Comparison of ENCODE assay signal across 8 mouse cellular contexts in the genomic region with DNA sequence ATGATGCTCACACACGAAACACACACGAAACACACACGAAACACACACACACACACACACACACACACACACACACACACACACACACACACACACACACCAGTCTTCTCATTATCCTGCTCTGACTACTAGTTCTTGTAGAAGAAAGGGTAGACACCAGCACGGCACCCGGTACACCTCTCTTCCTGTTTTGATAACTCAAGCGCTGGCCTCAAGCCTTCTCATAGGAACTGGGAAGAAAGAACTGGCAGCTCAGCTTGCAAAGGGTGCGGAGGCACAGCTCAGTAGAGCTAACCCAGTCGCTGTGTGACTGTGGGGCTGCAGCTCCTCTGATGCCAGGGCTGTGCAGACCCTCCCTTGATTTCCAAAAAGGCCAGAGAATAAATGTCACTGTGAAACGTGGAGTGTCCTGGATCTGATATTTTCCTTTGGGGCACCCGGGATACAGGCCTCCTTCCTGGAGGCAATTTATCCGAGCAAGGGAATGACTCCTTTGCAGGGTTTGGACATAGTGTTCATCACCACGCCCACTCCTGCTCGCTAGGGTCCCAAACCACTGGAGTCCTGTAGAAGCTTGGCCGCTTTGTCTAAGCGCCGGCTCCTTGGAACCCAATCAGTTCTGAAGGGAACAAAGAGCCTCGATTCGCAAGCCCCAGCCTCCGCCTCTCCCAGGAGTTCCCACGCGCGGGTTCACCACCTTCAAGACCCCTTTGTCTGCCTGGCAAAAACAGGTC. TPM values are rescaled to one million over a fixed set of nuclear protein-coding genes. Genes with fewer than 3 reads are reported as not detected.
A peak's percentile ranks its signal among the peaks of the same experiment; 100 is the strongest.
DNase-seq lines count a peak whose midpoint lies in the region; ATAC-seq and TF ChIP-seq lines count a peak whose summit lies in the region.

No protein-coding gene starts in this region.

- peaks cover 10% of the 10 kb centered on the region for H3K4me1 ChIP-seq in lung, adult 2 months (ENCODE audit: control insufficient read depth, insufficient read depth, low read length)
- peaks cover 5% of the 10 kb centered on the region; the same call in 1 of the 2 replicates for H3K4me1 ChIP-seq in heart, postnatal 0 days (ENCODE audit: control insufficient read depth, insufficient read depth)
- H3K4me1 ChIP-seq in midbrain, embryonic 14.5 days (ENCODE audit: control insufficient read depth, insufficient read depth, low read length): peaks cover 12% of the 10 kb centered on the region

- 0 out of 2 replicates have a peak overlapping the region, but pooled peaks have one; percentile 2 for H3K9ac ChIP-seq in heart, postnatal 0 days (replicated peaks; ENCODE audit: low read depth, low read length)
- H3K9ac ChIP-seq in midbrain, embryonic 14.5 days (replicated peaks; ENCODE audit: low read length): peak overlapping the region; percentile 85

- no peak for TF ChIP-seq POLR2A in lung, adult 2 months (IDR thresholded peaks at IDR 0.05; ENCODE audit: borderline replicate concordance, extremely low read depth, low read depth, low read length)

- H3K36me3 ChIP-seq in heart, postnatal 0 days (replicated peaks; ENCODE audit: control insufficient read depth, insufficient read depth, low read length): no peaks in the 10 kb centered on the region
- H3K36me3 ChIP-seq in midbrain, embryonic 14.5 days (ENCODE audit: control insufficient read depth, insufficient read depth, low read length): no peaks in the 10 kb centered on the region
- no peaks in the 10 kb centered on the region for H3K36me3 ChIP-seq in splenic B cell, adult 2 months (ENCODE audit: control insufficient read depth, insufficient read depth, low read length, poor library complexity, severe bottlenecking)

- no peak for TF ChIP-seq CTCF in lung, adult 2 months (IDR thresholded peaks at IDR 0.05; ENCODE audit: insufficient read depth, low read length)
- no peak for TF ChIP-seq CTCF in heart, postnatal 0 days (IDR thresholded peaks at IDR 0.05; ENCODE audit: low read depth)

- intact Hi-C loops in left cerebral cortex, postnatal 25 days (cut with DNase I): no loop called here

- peak overlapping the region; percentile 37 for H3K4me3 ChIP-seq in lung, adult 2 months (replicated peaks; ENCODE audit: extremely low read depth, low read depth, low read length)
- H3K4me3 ChIP-seq in heart, postnatal 0 days (ENCODE audit: low read depth, low read length): peak overlapping the region; percentile 60
- peak overlapping the region; percentile 72 for H3K4me3 ChIP-seq in midbrain, embryonic 14.5 days (replicated peaks; ENCODE audit: low read depth, low read length)

- peaks cover 22% of the 10 kb centered on the region for H3K27me3 ChIP-seq in heart, postnatal 0 days (ENCODE audit: control insufficient read depth, insufficient read depth, low read length)
- no peaks in the 10 kb centered on the region for H3K27me3 ChIP-seq in midbrain, embryonic 14.5 days (ENCODE audit: control insufficient read depth, insufficient read depth, low read length)
- H3K27me3 ChIP-seq in splenic B cell, adult 2 months (ENCODE audit: control insufficient read depth, insufficient read depth, low read length, poor library complexity, severe bottlenecking): no peaks in the 10 kb centered on the region

- WGBS in lung, adult 2 months: 8% methylated on average over 22 of the region's 22 CpGs
- WGBS in heart, postnatal 0 days: 22% methylated on average over 22 of the region's 22 CpGs
- WGBS in midbrain, embryonic 14.5 days: 14% methylated on average over 22 of the region's 22 CpGs

- peak overlapping the region; percentile 69 for H3K27ac ChIP-seq in heart, postnatal 0 days (ENCODE audit: low read depth)
- H3K27ac ChIP-seq in midbrain, embryonic 14.5 days (replicated peaks; ENCODE audit: low read depth, low read length): peak overlapping the region; percentile 90

- H3K9me3 ChIP-seq in heart, postnatal 0 days (replicated peaks; ENCODE audit: control insufficient read depth, low read length): no peaks in the 10 kb centered on the region
- H3K9me3 ChIP-seq in midbrain, embryonic 14.5 days (ENCODE audit: control insufficient read depth, low read length): no peaks in the 10 kb centered on the region

- TF ChIP-seq EP300 in heart, postnatal 0 days (IDR thresholded peaks at IDR 0.05; ENCODE audit: low read depth): no peak

- peak; percentile 15 for DNase-seq in lung, adult 2 months
- no peak for DNase-seq in lung, postnatal 14 days
- peak; percentile 36 for DNase-seq in embryo, embryonic 9.5 days (ENCODE audit: extremely low spot score)
- DNase-seq in heart, postnatal 0 days (ENCODE audit: low spot score): no peak
- peak; percentile 27 to 30 for DNase-seq in left cerebral cortex, postnatal 25 days (ENCODE audit: low spot score in 2 of 2)
- peak; percentile 77 for DNase-seq in midbrain, embryonic 14.5 days
- peak; percentile 67 for DNase-seq in splenic B cell, adult 2 months (ENCODE audit: low read depth, low spot score)

- ATAC-seq in heart, postnatal 0 days (ENCODE audit: insufficient read depth, low read depth): no peak
- peak; percentile 32; the same call in 1 of the 2 replicates for ATAC-seq in midbrain, embryonic 14.5 days (ENCODE audit: low FRiP score, low TSS enrichment)
- ATAC-seq in activated CD4-positive, CD25-positive, alpha-beta regulatory T cell, adult 4 months: no peak

- H3K4me2 ChIP-seq in heart, postnatal 0 days (ENCODE audit: low read depth, low read length): peak overlapping the region; percentile 86
- peak overlapping the region; percentile 86 for H3K4me2 ChIP-seq in midbrain, embryonic 14.5 days (ENCODE audit: low read length)

RNA-seq across cellular contexts. Expression of a gene that starts 2.2 kb away (rescaled TPM):
- 3.0 and 4.8 TPM in 2 replicates for polyA plus RNA-seq in lung, adult 2 months (2012; rRNA removed)
- 3.8 and 5.6 TPM in 2 replicates for total RNA-seq in heart, postnatal 0 days (2014; rRNA removed; ENCODE audit: low replicate concordance)
- 1.5 TPM in 2 replicates for polyA plus RNA-seq in heart, postnatal 0 days (2015; fragmentation: Nextera tagmentation; extraction: Ambion mirVana)
- 10 to 100 TPM in 1 of 2 experiments, 1 to 10 TPM in 1; 9.8 to 10.7 TPM for total RNA-seq in left cerebral cortex, postnatal 25 days (2021)
- 55.2 and 59.0 TPM in 2 replicates for polyA plus RNA-seq in midbrain, embryonic 14.5 days (2014; fragmentation: Nextera tagmentation; extraction: Ambion mirVana)
- 10 to 100 TPM; 44.6 to 56.2 TPM for polyA plus RNA-seq in activated CD4-positive, CD25-positive, alpha-beta regulatory T cell, adult 4 months (2017; shearing (Covaris generic))

Comparison
In these comparisons a context has a peak if more than half of its experiments do, and no peak if none do; other contexts are left out.
1. DNase-seq: peak in lung, adult 2 months (single experiment), embryo, embryonic 9.5 days (single experiment), left cerebral cortex, postnatal 25 days (2 of 2), midbrain, embryonic 14.5 days (single experiment) and splenic B cell, adult 2 months (single experiment); none in lung, postnatal 14 days (single experiment) and heart, postnatal 0 days (single experiment).
2. Peak in every context shown above with its lines, with median percentiles within 50 percentile points of each other: H3K4me3 ChIP-seq.